Mouse (Mus musculus) myocyte (in vitro differentiated cells): ENCODE measurements around the gene Arhgef3. TPM values are rescaled to one million over a fixed set of nuclear protein-coding genes. Genes with fewer than 3 reads are reported as not detected.

Experiments
- H3K27me3 ChIP-seq: one replicate; pipeline ENCODE4 v1.6.1; 2011; ENCODE audit not compliant: control insufficient read depth, insufficient read depth, insufficient read length
- H3K36me3 ChIP-seq: one replicate; pipeline ENCODE4 v1.6.1; 2011; ENCODE audit not compliant: control insufficient read depth, insufficient read depth
- H3K4me2 ChIP-seq: one replicate; pipeline ENCODE4 v1.6.1; 2011; ENCODE audit warnings: low read depth, control low read depth
- H3K4me3 ChIP-seq: one replicate; pipeline ENCODE4 v1.5.1; 2011; ENCODE audit warnings: mild to moderate bottlenecking, control low read depth, moderate library complexity
- H3K79me2 ChIP-seq: one replicate; pipeline ENCODE4 v1.6.1; 2011; ENCODE audit not compliant: control insufficient read depth, insufficient read depth
- H3ac ChIP-seq: one replicate; pipeline ENCODE4 v1.6.1; 2011; ENCODE audit not compliant: control insufficient read depth, insufficient read length
- CEBPB ChIP-seq: IDR thresholded peaks from 2 replicates; pipeline ENCODE4 v1.6.1; 2011; ENCODE audit warnings: mild to moderate bottlenecking, moderate library complexity; ENCODE audit not compliant: poor library complexity, insufficient read depth, severe bottlenecking
- E2F4 ChIP-seq: IDR thresholded peaks from one replicate; pipeline ENCODE4 v1.6.1; 2011; ENCODE audit warnings: mild to moderate bottlenecking, control low read depth, moderate library complexity; ENCODE audit not compliant: insufficient read depth
- MAX ChIP-seq: IDR thresholded peaks from one replicate; pipeline ENCODE4 v1.6.1; 2011; ENCODE audit warnings: low read depth, mild to moderate bottlenecking, control low read depth
- MYOD1 ChIP-seq, 3 experiments: IDR thresholded peaks; one replicate each; pipeline ENCODE4 v1.6.1; 2011; ENCODE audit warnings: control low read depth in 2 of 3, low read depth in 2 of 3, mild to moderate bottlenecking in 2 of 3, moderate library complexity in 1 of 3; ENCODE audit not compliant: insufficient read length in 2 of 3, control insufficient read depth in 1 of 3
- MYOG ChIP-seq, 3 experiments: IDR thresholded peaks; one replicate each; pipeline ENCODE4 v1.6.1; 2011; ENCODE audit warnings: control low read depth in 2 of 3, low read depth in 2 of 3, mild to moderate bottlenecking in 2 of 3; ENCODE audit not compliant: insufficient read length in 2 of 3, control insufficient read depth in 1 of 3, insufficient read depth in 1 of 3
- POLR2A ChIP-seq: IDR thresholded peaks from one replicate; pipeline ENCODE4 v1.6.1; 2011; ENCODE audit warnings: low read depth, mild to moderate bottlenecking, control low read depth, moderate library complexity; ENCODE audit not compliant: insufficient read length
- POLR2AphosphoS2 ChIP-seq: IDR thresholded peaks from one replicate; pipeline ENCODE4 v1.6.1; 2011; ENCODE audit warnings: low read depth, control low read depth; ENCODE audit not compliant: insufficient read length
- REST ChIP-seq: IDR thresholded peaks from one replicate; pipeline ENCODE4 v1.6.1; 2011; ENCODE audit warnings: mild to moderate bottlenecking, control low read depth, moderate library complexity; ENCODE audit not compliant: insufficient read depth, insufficient read length
- SRF ChIP-seq: IDR thresholded peaks from one replicate; pipeline ENCODE4 v1.6.1; 2011; ENCODE audit warnings: low read depth; ENCODE audit not compliant: control insufficient read depth, insufficient read length
- TCF12 ChIP-seq: IDR thresholded peaks from one replicate; pipeline ENCODE4 v1.6.1; 2011; ENCODE audit warnings: mild to moderate bottlenecking, control low read depth; ENCODE audit not compliant: poor library complexity, insufficient read depth, severe bottlenecking
- TCF3 ChIP-seq: IDR thresholded peaks from one replicate; pipeline ENCODE4 v1.6.1; 2011; ENCODE audit warnings: low read depth, control low read depth; ENCODE audit not compliant: insufficient read length
- USF1 ChIP-seq: IDR thresholded peaks from one replicate; pipeline ENCODE4 v1.6.1; 2011; ENCODE audit warnings: low read depth, mild to moderate bottlenecking, control low read depth, moderate library complexity
- polyA plus RNA-seq: library from polyadenylated mRNA; unstranded; fragments of >200 nt; fragmentation: generic; extraction: Trizol; gene quantifications from one replicate; pipeline ENCODE4 v1.2.1, GENCODE M21; 2012; ENCODE audit warnings: missing spikeins

Arhgef3 gene
- polyA plus RNA-seq, 1 experiment: 6.6 TPM

- Histone ChIP-seq H3K36me3 (no peaks in the 10 kb centered on the region), H3K4me2 (no peak overlapping the region), H3K4me3 (no peak overlapping the region), H3K79me2 (no peaks in the 10 kb centered on the region), H3ac (no peak overlapping the region), H3K27me3 (no peaks in the 10 kb centered on the region)
- TF ChIP-seq MYOD1 (IDR thresholded peaks at IDR 0.05; ENCODE audit: control insufficient read depth in 1 of 3, insufficient read length in 2 of 3, low read depth in 2 of 3) (peak in 1 of 3 experiments; percentile 10), USF1 (no peak)
Observed at GRCm38 (mm10) chr14:27367117-27367711, 252.5 kb downstream of the Arhgef3 start.

DNA sequence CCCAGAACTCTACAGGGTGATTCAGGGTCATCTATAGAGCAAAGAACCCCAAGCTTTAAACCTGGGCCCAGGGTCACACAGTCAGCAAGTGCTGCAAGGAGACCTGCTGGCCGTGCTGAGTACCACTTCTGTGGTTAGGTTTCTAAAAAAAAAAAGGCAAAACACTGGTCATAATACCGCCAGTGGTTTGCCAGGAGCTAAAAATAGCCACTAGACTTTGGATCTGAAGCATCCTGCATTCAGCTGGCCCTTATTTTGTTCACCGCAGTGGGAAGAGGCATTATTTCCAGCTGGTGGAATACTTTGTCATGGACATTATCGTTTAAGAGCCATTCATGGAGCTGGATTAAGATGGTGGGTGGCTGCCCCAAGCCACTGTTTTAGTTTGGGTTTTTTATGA lies 253.9 kb downstream of the Arhgef3 start:
- peak overlapping the region; percentile 47 for H3K4me2 ChIP-seq
- no peaks in the 10 kb centered on the region for H3K36me3 ChIP-seq
- H3K4me3 ChIP-seq: no peak overlapping the region
- TF ChIP-seq MYOG (IDR thresholded peaks at IDR 0.05; ENCODE audit: control insufficient read depth in 1 of 3, insufficient read depth in 1 of 3, insufficient read length in 2 of 3, low read depth in 2 of 3) (peak in 1 of 3 experiments; percentile 18), MYOD1 (IDR thresholded peaks at IDR 0.05; ENCODE audit: control insufficient read depth in 1 of 3, insufficient read length in 2 of 3, low read depth in 2 of 3) (peak in 2 of 3 experiments; percentile 11 to 25), TCF12 (peak; percentile 25), MAX (no peak)
- no peaks in the 10 kb centered on the region for H3K79me2 ChIP-seq
- no peak overlapping the region for H3ac ChIP-seq
- no peaks in the 10 kb centered on the region for H3K27me3 ChIP-seq

- no peaks in the 10 kb centered on the region for H3K27me3 ChIP-seq
- TF ChIP-seq SRF: no peak
- no peak for TF ChIP-seq CEBPB
- TF ChIP-seq POLR2A: no peak
- TF ChIP-seq TCF3: no peak
- TF ChIP-seq REST: no peak
- no peak for TF ChIP-seq MYOD1 (IDR thresholded peaks at IDR 0.05; ENCODE audit: control insufficient read depth in 1 of 3, insufficient read length in 2 of 3, low read depth in 2 of 3)
- TF ChIP-seq MYOG (IDR thresholded peaks at IDR 0.05; ENCODE audit: control insufficient read depth in 1 of 3, insufficient read depth in 1 of 3, insufficient read length in 2 of 3, low read depth in 2 of 3): no peak
- TF ChIP-seq E2F4: no peak
- TF ChIP-seq POLR2AphosphoS2: no peak
- no peak for TF ChIP-seq TCF12
- no peak for TF ChIP-seq USF1
- no peak for TF ChIP-seq MAX
- H3K4me3 ChIP-seq: no peak overlapping the region
- H3K79me2 ChIP-seq: no peaks in the 10 kb centered on the region
- H3K4me2 ChIP-seq: peak overlapping the region; percentile 47
- no peaks in the 10 kb centered on the region for H3K36me3 ChIP-seq
- H3ac ChIP-seq: no peak overlapping the region
Observed at GRCm38 (mm10) chr14:27369503-27369902, 254.8 kb downstream of the Arhgef3 start.

- no peak for TF ChIP-seq POLR2A
- TF ChIP-seq REST: no peak
- no peak for TF ChIP-seq MAX
- TF ChIP-seq MYOD1 (IDR thresholded peaks at IDR 0.05; ENCODE audit: control insufficient read depth in 1 of 3, insufficient read length in 2 of 3, low read depth in 2 of 3): no peak
- TF ChIP-seq CEBPB: no peak
- TF ChIP-seq POLR2AphosphoS2: no peak
- TF ChIP-seq E2F4: no peak
- no peak for TF ChIP-seq USF1
- TF ChIP-seq MYOG (IDR thresholded peaks at IDR 0.05; ENCODE audit: control insufficient read depth in 1 of 3, insufficient read depth in 1 of 3, insufficient read length in 2 of 3, low read depth in 2 of 3): no peak
- TF ChIP-seq SRF: no peak
- no peak for TF ChIP-seq TCF12
- TF ChIP-seq TCF3: no peak
- no peak overlapping the region for H3ac ChIP-seq
- no peaks in the 10 kb centered on the region for H3K79me2 ChIP-seq
- H3K4me3 ChIP-seq: no peak overlapping the region
- H3K4me2 ChIP-seq: no peak overlapping the region
- H3K27me3 ChIP-seq: no peaks in the 10 kb centered on the region
- no peaks in the 10 kb centered on the region for H3K36me3 ChIP-seq
Observed at GRCm38 (mm10) chr14:27371669-27372076, 257.0 kb downstream of the Arhgef3 start.

DNA sequence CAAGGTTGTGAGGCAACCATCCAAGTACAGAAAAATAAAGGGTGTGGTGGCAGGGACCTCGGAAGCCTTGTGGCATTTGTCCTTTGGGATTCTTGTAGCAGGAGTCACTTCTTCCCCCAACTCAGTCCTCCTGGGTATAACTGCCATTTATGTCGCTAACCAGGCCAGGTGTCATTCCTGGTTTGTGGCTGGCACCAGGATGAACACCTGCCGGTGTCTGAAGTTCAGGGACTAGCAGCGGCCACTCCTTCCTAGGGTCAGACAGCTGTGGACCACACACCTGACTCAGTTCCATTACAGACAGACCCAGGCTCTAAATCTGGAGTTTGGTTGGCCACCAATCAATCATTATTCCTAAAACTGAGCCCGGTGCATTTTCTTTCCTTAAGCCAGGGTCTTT lies 258.8 kb downstream of the Arhgef3 start:
- H3K27me3 ChIP-seq: no peaks in the 10 kb centered on the region
- no peak overlapping the region for H3ac ChIP-seq
- no peak overlapping the region for H3K4me3 ChIP-seq
- H3K36me3 ChIP-seq: no peaks in the 10 kb centered on the region
- no peaks in the 10 kb centered on the region for H3K79me2 ChIP-seq
- no peak overlapping the region for H3K4me2 ChIP-seq
- TF ChIP-seq MAX (no peak), E2F4 (no peak), REST (no peak), TCF3 (peak; percentile 58), USF1 (no peak), POLR2A (no peak), SRF (no peak), MYOG (IDR thresholded peaks at IDR 0.05; ENCODE audit: control insufficient read depth in 1 of 3, insufficient read depth in 1 of 3, insufficient read length in 2 of 3, low read depth in 2 of 3) (peak; percentile 16 to 86 (median 49)), CEBPB (no peak), POLR2AphosphoS2 (no peak), MYOD1 (IDR thresholded peaks at IDR 0.05; ENCODE audit: control insufficient read depth in 1 of 3, insufficient read length in 2 of 3, low read depth in 2 of 3) (peak in 2 of 3 experiments; percentile 13 to 85), TCF12 (peak; percentile 33)
